Mouse (Mus musculus) mature B cell (primary cell): ENCODE measurements around the gene Dyrk3.
"Not testable (repeated sequence)": the region's sequence is repeated elsewhere in the genome, so short reads cannot be mapped to it uniquely, and the experiment has no call there.

Experiments
- in situ Hi-C: fragments of 300-500 bp; cut with MboI; formaldehyde crosslinking; loops from 2 replicates; pipeline ENCODE4 v1.14.3; 2019

Dyrk3 gene

DNA sequence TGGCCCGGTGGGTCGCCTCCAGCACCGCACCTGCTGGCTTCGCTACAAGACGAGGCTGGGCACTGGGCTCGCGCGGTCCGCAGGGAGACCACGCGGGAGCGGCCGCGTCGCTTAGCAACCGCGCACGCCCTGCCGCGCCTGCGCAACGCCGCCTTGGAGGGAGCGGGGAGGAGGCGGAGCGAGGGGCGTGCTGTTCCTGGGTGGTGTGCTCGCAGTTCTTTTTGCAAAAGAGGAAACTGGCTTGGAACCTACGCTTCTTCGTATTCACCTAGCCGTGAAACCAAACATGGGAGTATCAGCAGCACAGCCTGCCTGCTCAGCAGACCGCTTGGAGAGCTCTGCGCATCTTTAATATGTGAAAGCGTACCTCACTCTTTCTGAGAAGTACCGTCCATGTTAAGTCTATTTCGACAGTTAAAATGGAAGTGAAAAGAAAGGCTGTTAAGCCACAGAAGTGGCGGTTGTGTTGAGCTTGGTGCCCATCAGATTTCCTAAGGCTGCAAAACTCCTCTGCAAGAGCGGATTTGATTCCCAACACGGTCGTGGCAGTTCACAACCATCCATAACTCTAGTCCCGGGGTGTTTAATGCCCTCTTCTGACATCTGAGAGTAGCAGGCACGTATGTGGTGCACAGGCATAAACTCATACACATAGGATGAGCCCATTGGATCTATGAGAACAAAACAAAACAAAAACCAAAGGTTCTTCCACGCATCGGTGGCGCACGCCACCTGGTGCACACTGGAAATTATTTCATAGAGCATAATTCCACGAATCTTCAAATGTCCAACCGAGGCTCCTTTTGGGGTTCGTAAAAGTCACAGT, at the start of gene Dyrk3:
Dyrk3 (minus strand) TSS at position 150 of the 826 bp plus-strand sequence.
- in situ Hi-C loops, result no loop called here

DNA sequence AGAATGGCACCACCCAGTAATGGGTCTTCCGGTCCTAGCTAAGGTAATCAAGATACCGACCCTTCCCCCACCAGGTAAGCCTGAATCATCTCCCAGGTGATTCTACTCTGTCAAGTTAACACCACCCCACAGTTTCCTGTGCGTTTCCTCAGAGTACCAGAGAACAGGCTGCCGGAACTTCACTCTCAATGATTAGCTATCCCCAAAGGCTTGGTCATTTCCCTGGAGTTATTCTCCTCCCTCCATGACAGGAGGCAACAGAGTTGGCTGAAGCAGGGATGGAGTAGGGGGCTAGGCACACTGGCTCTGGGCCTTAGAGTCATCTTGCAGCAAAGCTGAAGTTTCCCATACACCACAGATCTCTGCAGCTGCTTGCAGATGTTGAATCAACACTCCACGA, 49.7 kb upstream of the Dyrk3 start:
- in situ Hi-C loops, result no loop called here

DNA sequence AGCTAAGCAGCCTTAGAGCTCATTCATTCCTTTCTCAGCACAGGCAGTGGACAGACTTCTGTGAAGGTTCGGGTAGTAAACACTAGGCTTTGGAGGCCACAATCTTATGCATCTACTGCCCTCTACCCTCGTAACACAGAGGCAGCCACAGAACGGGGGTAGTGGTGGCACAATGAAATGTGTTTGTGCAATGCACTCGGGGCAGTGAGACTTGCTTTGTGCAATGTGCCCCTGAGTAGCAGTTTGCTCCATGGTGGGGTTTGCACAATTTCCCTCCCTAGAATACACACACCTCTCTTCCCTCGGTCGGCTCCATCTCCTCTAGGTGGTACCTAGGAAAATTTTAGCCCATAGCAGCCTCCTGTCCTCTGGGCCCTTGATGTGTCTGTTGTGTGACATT, 48.9 kb upstream of the Dyrk3 start:
- in situ Hi-C loops, result no loop called here

DNA sequence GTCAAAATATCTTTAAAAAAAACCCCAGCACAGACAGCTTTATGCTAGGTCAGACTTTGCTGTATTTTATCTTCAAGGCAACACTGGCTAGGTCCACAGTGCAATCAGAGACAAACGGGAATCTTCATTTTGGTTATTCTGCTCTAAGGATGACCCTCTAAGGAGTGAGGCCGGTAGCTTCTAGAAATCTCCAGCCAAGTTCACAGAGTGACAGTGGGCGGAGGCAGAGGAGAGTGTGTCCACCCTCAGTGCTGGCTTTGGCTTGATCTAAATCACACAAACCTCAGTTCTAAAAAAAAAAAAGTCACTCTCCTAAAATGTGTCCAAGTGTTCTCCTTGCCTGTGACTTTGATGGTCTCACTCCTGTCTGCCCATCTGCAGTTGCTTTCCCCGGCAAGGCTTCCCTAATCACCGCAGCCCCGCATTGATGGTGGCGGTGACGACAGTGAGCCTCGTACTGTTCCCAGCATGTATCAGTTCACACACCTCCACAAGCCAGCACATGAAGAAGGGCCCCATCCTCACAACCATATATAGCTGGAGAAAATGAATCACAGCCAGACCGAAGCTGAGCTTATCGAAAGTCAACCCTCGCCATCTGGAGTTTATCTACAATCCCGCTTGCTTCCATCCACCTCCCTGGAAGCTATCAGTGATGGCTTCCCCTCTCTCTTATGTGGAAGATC, 47.8 kb upstream of the Dyrk3 start:
- in situ Hi-C loops, result no loop called here

DNA sequence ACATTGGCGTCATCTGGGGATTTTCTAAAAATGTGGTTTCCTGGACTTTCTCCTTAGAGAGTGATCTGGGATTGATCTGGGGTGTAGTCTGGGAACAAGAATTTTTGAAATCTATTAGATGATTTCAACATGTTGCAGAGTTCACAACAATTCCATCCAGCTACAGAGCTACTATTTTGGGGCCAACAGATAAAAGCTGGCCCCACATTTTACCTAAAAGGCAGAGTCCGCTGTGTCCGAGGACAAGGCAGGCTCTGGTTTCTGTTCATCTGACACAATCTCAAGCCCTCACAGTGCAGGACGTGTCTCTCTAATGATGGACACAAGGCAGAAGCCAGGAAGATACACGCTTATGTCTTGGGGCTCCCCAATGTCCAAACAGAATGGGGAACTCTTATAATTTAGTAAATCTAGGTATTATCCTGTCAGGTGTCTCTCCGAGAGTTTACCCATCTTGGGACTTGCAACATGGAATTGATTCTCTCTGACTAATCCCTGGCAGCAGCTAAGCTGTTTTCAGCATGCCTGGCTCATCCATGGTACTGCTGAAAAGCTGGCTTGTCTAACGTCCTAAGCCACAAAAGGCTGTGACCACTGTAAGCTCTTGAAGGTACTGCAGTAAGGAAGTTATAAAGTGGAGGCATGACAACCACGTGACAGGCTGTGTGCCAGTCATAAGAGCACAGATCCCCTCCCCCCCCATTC, 47.0 kb upstream of the Dyrk3 start:
- in situ Hi-C loops, result no loop called here

DNA sequence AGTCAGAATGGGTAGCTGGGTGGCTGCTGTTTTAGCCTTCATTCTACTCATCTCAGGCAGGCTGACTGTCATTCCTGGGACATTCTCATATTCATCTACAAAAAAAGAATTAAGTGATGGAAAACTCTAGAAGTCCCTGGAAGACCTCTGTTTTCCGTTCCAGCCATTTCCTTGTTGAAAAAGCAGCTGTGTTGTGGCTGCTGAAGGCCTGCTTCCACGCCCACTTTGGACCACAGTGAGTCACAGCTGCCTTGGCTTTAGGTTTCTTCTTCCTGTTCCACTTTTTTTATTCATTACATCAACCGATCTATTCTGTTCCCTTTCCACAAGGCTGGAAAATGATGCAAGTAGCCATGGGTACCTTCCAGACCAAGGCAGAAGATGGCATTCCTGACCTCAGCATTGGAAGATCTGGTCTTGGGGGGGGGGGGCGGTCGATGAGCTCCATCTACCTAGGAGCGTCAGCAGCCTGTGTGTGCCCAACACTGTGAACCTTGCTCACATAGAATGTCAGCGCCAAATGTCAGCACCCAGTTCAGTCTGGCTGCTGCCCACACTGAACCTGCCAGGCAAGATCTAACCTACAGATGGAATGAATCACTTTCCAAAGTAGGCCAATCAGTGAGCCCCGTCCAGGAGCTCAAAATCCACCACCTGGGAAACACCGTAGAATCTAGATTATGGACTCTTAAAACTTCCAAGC, 46.3 kb upstream of the Dyrk3 start:
- in situ Hi-C loops, result no loop called here

DNA sequence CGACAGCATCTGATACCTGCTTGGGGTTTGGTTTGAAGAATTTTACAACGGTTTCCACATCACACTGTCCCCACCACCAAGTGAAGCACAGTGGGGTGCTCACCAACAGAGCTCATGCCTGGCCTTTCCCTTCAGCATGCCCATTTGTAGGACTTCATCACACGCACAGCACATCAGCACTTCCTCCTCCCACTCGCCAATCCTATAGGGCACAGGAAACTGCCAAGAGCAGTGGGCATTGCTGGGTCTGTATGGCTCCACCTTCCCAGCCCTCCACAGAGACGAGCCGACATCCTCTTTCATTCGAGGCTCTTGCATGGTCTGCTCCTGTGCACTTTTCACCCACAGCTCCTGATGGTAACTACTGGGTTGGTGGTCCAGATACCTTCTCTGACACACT, 45.1 kb upstream of the Dyrk3 start:
- in situ Hi-C loops, result no loop called here

DNA sequence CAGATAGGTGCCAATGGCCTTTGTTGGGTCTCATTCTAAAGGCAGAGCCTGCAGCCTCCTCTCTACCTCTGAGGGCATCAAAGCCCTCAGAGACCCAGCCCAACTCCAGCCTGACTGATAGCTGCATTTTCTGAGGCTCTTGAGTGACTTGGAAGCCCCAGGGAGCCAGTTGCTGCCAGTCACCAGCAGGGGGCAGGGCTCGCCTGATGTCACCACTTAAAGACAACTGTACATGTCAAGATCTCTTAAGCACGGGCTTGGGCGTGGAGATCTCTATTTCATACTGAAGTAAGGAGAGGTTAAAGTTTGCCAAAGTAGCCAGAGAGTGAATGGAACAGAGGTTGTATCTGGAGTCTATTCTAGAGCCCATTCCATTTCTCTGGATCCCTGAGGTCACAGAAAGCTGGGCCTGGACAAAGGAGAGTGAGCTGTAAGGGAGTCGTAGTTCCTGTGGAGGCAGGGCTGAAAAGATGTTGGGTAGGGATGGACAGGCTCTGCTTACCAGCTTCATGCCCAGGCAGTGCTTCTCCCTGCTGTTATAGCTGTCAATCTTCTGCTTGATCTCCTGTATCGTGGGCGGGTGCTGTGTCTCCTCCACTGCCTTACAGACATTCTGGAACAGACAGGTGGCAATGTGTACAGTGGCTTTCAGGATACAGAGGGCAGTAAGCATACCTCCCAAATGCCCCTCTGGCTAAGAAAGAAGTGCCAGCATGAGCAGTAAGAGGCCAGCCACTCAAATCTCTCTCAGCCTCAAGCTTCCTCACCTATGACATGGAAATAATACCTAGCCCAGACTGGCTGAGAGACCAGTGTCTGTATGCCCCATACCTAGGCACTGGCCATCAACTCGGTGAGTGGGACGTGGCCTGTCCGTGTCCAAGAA, 43.7 kb upstream of the Dyrk3 start:
- in situ Hi-C loops, result no loop called here

DNA sequence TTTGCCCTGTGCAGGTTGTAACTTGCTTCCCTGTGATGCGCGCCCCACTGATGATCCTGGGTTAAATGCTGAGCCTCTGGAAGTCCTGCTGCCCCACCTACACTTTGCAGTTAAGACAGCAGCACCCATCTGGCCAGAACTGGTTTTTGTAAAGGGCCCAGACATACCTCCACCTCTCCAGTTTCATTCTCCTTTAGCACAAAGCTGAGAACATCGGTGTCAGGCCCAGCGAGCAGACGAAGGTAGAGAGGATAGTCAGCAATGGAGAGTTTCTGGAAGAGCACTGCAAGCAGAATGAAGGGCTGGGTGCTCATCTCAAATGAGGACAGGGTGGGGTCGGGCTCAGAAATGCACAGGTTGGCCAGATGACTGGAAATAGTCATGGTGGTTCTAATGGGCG, 42.2 kb upstream of the Dyrk3 start:
- in situ Hi-C loops, result no loop called here

DNA sequence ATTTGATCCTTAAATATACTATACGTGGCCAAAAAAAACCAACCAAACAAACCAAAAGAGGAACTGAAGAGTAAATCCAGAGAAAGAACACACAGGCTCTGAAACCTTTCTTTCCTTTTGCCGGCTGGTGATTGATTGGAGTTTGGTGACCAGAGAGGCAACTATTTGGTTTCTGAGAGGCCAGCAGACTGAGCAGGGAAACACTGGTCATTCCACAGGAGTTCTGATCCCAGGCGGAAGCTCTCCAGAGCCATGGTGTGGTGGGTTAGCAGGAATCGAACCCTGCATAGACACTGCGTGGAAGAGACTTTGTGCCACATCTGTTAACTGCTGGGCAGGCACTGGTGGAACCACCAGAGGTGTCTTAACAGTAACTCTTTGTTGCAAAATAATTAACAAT, 39.9 kb upstream of the Dyrk3 start:
- in situ Hi-C loops, result no loop called here

DNA sequence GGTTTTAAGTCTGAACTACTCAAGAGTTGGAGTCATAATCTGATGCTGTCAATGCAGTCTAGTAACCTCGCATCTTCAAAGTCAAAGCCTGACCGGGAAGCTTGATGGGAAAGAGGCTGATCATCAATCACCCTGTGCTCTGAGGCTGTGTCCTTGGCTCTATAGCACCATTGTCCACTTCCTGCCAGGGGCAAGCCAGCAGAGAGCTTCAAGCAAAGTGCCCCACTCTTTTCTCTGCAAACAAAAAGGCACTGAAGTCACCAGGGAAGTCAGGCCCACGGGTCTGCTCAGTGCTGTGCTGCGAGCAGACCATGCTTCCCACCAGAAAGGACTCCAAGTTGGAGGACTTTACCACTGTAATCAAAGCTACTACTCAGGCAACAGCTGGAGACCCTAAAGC, 39.1 kb upstream of the Dyrk3 start:
- in situ Hi-C loops, result no loop called here

DNA sequence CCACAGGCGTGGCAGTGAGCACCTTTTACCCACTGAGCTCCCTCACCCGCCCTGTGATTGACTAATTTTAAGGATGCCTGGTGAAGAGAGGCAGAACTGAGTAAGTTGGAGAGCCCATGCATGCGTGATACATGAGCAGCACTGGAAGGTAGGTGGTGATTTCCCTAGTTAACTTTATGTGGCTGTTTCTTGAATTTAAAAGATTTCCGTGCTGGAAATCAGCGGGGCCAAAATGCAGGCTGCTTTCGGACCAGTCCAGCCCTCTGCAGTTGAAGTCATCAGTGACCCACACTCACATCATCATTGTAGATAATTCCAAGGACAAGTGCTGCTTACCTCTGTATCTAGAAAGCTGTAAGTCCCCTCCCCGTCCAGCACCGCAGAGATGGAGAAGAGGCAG, 37.7 kb upstream of the Dyrk3 start:
- in situ Hi-C loops, result no loop called here

DNA sequence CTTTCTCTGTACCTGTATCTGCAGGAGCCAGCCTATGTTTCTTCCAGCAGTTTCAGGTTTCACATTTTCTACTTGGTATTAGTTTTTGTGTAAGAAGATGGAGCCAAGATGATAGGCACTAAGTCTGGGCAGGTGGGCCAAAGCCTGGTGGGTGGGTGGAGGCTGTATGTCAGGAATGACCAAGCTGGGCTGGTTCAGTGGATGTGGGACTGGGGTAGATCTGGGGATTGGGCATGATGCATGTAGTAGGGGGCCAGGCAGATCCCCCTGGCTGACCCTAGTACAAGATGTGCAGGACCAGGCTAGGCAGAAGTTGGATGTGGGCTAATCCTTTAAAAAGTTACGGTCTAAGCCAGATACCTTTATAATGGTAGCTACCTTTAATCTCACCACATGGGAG, 37.0 kb upstream of the Dyrk3 start:
- in situ Hi-C loops, result no loop called here

DNA sequence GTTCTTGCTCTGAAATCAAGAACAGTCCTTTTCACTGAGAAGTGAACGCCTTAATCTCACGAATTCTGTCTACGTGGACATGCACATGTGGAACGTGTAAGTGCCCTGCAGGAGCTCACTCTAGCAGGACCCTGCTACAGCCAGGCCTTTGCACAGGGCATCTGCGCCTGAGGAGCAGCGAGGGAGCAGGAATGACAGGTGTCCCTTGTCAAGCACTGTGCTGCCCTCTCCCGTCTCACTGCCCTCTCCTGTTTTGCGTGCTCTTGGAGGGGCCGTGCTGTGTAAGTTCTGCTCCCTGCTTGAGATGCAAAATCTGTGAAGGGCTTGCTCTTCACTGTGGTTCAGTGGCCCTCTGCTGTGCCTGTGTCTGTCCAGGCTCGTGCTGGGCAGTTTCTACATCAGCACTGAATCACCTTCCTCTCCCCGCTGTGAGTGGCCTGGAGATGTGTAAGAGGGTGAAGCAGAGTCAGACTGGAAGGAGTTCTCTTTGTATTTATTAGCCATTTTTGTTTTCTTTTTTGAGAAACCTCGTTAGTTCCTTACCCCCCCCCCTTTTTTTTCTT, 36.2 kb upstream of the Dyrk3 start:
- in situ Hi-C loops, result no loop called here

DNA sequence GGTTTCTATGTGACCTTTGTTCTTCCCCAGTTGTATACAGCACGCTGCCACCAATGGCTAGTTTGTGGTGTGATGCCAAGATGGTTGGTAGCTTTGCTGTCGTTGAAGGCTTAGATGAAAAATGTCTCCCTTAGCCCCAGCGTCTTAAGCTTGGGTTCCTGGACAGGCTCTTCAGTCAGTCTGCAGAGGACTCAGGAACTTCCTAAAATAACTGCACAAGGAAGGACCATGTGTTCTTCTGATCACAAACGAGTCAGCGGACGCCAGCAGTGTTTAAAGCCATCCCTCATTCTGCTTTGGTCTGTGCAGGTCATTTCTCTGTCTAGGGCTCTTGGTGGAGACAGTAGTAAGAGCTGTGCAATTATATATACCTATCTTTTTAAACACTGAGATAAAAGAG, 35.7 kb upstream of the Dyrk3 start:
- in situ Hi-C loops, result no loop called here

DNA sequence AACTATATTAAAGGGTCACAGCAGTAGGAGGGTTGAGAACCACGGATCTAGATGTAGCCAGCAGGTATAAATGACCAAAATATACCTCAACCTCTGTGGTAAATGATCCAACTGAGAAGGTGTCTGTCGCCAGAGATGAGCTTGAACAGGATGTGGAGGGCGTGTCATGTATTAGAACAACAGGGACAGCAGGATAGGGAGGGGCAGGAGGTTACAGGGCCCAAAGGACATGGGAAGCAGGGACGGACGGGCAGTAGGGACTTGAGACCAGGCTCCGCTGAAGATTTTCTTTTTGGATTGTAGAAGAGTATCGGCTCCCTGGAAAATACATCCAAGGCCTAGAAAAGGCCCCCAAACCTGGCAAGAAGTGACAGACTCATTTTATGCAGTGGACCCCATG, 34.9 kb upstream of the Dyrk3 start:
- in situ Hi-C loops, result no loop called here

DNA sequence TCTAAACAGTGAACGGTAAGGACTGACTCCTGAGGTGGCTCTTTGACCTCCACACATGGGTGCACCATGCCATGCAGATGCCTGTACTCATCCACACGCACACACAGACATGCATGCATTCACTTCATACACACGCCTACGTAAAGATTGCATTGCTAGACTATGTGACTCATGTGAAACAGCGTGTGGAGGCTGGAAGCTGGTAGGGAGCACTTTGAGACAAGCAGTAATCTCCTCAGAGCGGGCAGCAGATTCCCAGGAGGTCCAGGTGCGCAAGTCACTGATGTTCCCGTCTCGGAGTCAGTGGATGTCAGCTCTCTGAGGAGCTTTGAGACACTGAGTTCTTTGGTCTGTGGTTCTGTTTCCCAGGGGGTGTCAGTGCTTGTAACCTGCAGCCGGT, 29.5 kb upstream of the Dyrk3 start:
- in situ Hi-C loops, result no loop called here

DNA sequence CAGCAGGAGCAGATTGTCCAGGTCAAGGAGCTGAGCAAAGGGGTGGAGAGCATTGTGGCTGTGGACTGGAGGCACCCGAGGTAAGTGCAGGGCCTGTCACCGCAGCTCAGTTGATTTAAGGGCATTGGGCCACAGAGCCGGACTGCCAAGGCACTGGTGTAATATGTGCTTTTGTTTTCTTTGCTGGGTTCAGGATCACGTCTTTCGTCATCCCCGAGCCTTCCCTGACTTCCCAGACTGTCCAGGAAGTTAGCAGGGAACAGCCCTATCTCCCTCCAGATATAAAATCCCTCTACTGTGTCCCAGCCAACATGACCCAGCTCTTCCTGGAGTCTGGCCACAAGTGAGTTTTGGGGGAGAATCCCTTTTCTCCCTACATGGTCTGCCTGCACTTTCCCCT, 26.3 kb upstream of the Dyrk3 start:
- in situ Hi-C loops, result no loop called here

DNA sequence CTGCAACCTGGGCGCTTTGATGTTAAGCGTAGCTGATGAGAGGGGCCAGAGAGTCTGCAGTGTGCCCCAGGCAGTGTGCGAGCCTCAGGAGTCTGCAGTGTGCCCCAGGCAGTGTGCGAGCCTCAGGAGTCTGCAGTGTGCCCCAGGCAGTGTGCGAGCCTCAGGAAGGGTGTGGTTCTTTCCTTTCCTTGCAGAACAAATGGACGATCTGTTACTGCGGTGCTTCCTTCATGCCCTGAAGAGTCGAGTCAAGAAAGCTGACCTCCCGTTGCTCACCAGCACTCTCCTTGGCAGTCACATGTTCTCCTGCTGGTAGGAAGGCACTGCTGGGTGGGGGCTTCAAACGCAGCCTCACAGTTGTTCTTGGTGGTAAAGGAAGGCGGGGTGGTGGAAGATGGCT, 23.0 kb upstream of the Dyrk3 start:
- in situ Hi-C loops, result no loop called here

DNA sequence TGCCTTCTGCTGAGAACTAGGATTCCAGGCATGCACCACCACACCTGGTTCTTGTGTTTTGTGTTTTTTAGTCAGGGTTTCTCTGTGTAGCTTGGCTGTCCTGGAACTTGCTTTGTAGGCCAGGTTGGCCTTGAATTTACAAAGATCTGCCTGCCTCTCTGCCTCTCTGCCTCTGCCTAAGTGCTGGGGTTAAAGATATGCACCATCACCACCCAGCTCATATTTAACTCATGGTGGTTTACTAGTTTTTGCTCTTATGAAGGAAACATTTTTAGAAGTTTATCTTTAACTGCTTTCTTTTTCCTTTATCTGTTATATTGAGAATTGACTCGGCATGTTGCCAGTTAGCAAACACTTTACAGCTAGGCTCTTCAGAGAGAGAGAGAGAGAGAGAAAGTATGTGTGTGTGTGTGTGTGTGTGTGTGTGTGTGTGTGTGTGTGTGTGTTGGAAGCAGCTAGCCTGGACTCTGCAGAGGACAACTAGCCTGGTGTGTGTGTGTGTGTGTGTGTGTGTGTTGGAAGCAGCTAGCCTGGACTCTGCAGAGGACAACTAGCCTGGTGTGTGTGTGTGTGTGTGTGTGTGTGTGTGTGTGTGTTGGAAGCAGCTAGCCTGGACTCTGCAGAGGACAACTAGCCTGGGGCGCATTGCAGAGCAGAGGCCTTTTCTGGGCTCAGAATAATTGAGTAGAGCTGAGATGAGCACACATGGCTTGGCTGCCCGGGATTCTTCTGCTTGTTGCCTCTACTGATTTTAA, 21.6 kb upstream of the Dyrk3 start:
- in situ Hi-C loops, result not testable (repeated sequence)
